Mouse (Mus musculus): ENCODE measurements around the gene D7Ertd443e. TPM values are rescaled to one million over a fixed set of nuclear protein-coding genes. Genes with fewer than 3 reads are reported as not detected.

D7Ertd443e gene
- total and polyA plus RNA-seq, 3 experiments = not detected

GRCm38 (mm10) chr7:134248041-134248440, 137.4 kb downstream of the D7Ertd443e start:
- H3K27ac ChIP-seq (ENCODE audit: control insufficient read depth, low read depth, low read length) = no peak overlapping the region
- no peaks in the 10 kb centered on the region for H3K4me1 ChIP-seq (ENCODE audit: control insufficient read depth in 1 of 2, insufficient read depth in 2 of 2, low read length in 2 of 2)
- no peak for TF ChIP-seq POLR2AphosphoS2 (IDR thresholded peaks at IDR 0.05; ENCODE audit: low read length)
- no peak for TF ChIP-seq UBTF (IDR thresholded peaks at IDR 0.05; ENCODE audit: borderline replicate concordance, insufficient read depth, low read depth, low read length)
- TF ChIP-seq USF2 (IDR thresholded peaks at IDR 0.05; ENCODE audit: borderline replicate concordance in 1 of 2, insufficient read depth in 1 of 2, low read depth in 1 of 2, low read length in 2 of 2) = no peak
- TF ChIP-seq SMC3 (IDR thresholded peaks at IDR 0.05; ENCODE audit: low read depth, low read length) = no peak
- TF ChIP-seq ZC3H11A (IDR thresholded peaks at IDR 0.05; ENCODE audit: low read depth, low read length) = no peak
- TF ChIP-seq BHLHE40 (IDR thresholded peaks at IDR 0.05; ENCODE audit: borderline replicate concordance, low read depth, low read length) = no peak
- no peak for TF ChIP-seq TBP (IDR thresholded peaks at IDR 0.05; ENCODE audit: low read depth, low read length)
- no peak for TF ChIP-seq NRF1 (IDR thresholded peaks at IDR 0.05; ENCODE audit: insufficient read depth, low read depth, low read length, poor library complexity, severe bottlenecking)
- TF ChIP-seq GABPA (IDR thresholded peaks at IDR 0.05; ENCODE audit: low read depth, low read length) = no peak
- no peak for TF ChIP-seq CHD2 (IDR thresholded peaks at IDR 0.05; ENCODE audit: low read length)
- TF ChIP-seq RAD21 (IDR thresholded peaks at IDR 0.05; ENCODE audit: low read depth, low read length) = no peak
- DNase-seq (ENCODE audit: low read depth, low spot score) = no peak
- no peak overlapping the region for H3K9ac ChIP-seq (ENCODE audit: control insufficient read depth, low read depth, low read length, poor library complexity, severe bottlenecking)
- H3K27me3 ChIP-seq (ENCODE audit: control insufficient read depth in 1 of 2, insufficient read depth in 2 of 2, low read length in 2 of 2) = no peaks in the 10 kb centered on the region
- H3K79me2 ChIP-seq (ENCODE audit: control insufficient read depth, insufficient read depth, low read length, poor library complexity) = no peaks in the 10 kb centered on the region
- H3K9me3 ChIP-seq (replicated peaks; ENCODE audit: insufficient read depth, low read length) = no peaks in the 10 kb centered on the region
- H3K36me3 ChIP-seq (ENCODE audit: control insufficient read depth in 1 of 2, insufficient read depth in 2 of 2, low read length in 2 of 2) = no peaks in the 10 kb centered on the region
- no peak overlapping the region for H3K4me3 ChIP-seq (ENCODE audit: control insufficient read depth in 1 of 2, insufficient read depth in 1 of 2, low read depth in 2 of 2, low read length in 2 of 2)

GRCm38 (mm10) chr7:134246624-134247023, 138.8 kb downstream of the D7Ertd443e start:
- no peaks in the 10 kb centered on the region for H3K27me3 ChIP-seq (ENCODE audit: control insufficient read depth in 1 of 2, insufficient read depth in 2 of 2, low read length in 2 of 2)
- TF ChIP-seq POLR2A (IDR thresholded peaks at IDR 0.05; ENCODE audit: control insufficient read depth in 1 of 2, insufficient read depth in 1 of 2, low read depth in 1 of 2, low read length in 2 of 2, poor library complexity in 1 of 2) (no peak), EP300 (IDR thresholded peaks at IDR 0.05; ENCODE audit: low read depth in 1 of 2, low read length in 2 of 2) (no peak), CHD1 (IDR thresholded peaks at IDR 0.05; ENCODE audit: low read depth, low read length) (no peak), ELF1 (IDR thresholded peaks at IDR 0.05; ENCODE audit: low read depth, low read length) (no peak), TCF12 (IDR thresholded peaks at IDR 0.05; ENCODE audit: low read depth, low read length) (no peak), BHLHE40 (IDR thresholded peaks at IDR 0.05; ENCODE audit: borderline replicate concordance, low read depth, low read length) (no peak), MYC (IDR thresholded peaks at IDR 0.05; ENCODE audit: low read depth, low read length) (no peak), UBTF (IDR thresholded peaks at IDR 0.05; ENCODE audit: borderline replicate concordance, insufficient read depth, low read depth, low read length) (no peak), GATA1 (IDR thresholded peaks at IDR 0.05; ENCODE audit: low read depth, low read length) (no peak), POLR2AphosphoS5 (IDR thresholded peaks at IDR 0.05; ENCODE audit: borderline replicate concordance, low read depth, low read length) (no peak), TBP (IDR thresholded peaks at IDR 0.05; ENCODE audit: low read depth, low read length) (no peak), ZKSCAN1 (IDR thresholded peaks at IDR 0.05; ENCODE audit: low read depth, low read length) (no peak), KAT2A (conservative IDR thresholded peaks at IDR 0.05; ENCODE audit: low read depth, low read length) (no peak), GABPA (IDR thresholded peaks at IDR 0.05; ENCODE audit: low read depth, low read length) (no peak), MEF2A (IDR thresholded peaks at IDR 0.05; ENCODE audit: extremely low read depth, insufficient replicate concordance, low read depth, low read length, poor library complexity, severe bottlenecking) (no peak), USF1 (IDR thresholded peaks at IDR 0.05; ENCODE audit: low read depth, low read length) (no peak)
- H3K79me2 ChIP-seq (ENCODE audit: control insufficient read depth, insufficient read depth, low read length, poor library complexity) = no peaks in the 10 kb centered on the region
- no peak overlapping the region for H3K4me3 ChIP-seq (ENCODE audit: control insufficient read depth in 1 of 2, insufficient read depth in 1 of 2, low read depth in 2 of 2, low read length in 2 of 2)
- no peak for DNase-seq (ENCODE audit: low read depth, low spot score)
- no peaks in the 10 kb centered on the region for H3K36me3 ChIP-seq (ENCODE audit: control insufficient read depth in 1 of 2, insufficient read depth in 2 of 2, low read length in 2 of 2)
- no peaks in the 10 kb centered on the region for H3K4me1 ChIP-seq (ENCODE audit: control insufficient read depth in 1 of 2, insufficient read depth in 2 of 2, low read length in 2 of 2)
- H3K9ac ChIP-seq (ENCODE audit: control insufficient read depth, low read depth, low read length, poor library complexity, severe bottlenecking) = no peak overlapping the region
- H3K27ac ChIP-seq (ENCODE audit: control insufficient read depth, low read depth, low read length) = no peak overlapping the region
- no peaks in the 10 kb centered on the region for H3K9me3 ChIP-seq (replicated peaks; ENCODE audit: insufficient read depth, low read length)

Data from MEL (cell line).